Mouse (Mus musculus) megakaryocyte, embryonic 14.5 days (primary cell): ENCODE results near the gene Mustn1.

Source experiments
- FLI1 ChIP-seq: IDR thresholded peaks from 2 replicates; pipeline ENCODE4 v1.6.1; 2012; ENCODE audit warnings: low read length, inconsistent platforms, mixed read lengths
- GATA1 ChIP-seq: IDR thresholded peaks from 3 replicates; pipeline ENCODE4 v1.6.1; 2012; ENCODE audit warnings: mixed read lengths, low read length, inconsistent platforms, borderline replicate concordance

GRCm38 (mm10) chr14:30875955-30876354 lies 3.0 kb upstream of the Mustn1 start:
- TF ChIP-seq FLI1 (no peak), GATA1 (no peak)
